In the genomic region with DNA sequence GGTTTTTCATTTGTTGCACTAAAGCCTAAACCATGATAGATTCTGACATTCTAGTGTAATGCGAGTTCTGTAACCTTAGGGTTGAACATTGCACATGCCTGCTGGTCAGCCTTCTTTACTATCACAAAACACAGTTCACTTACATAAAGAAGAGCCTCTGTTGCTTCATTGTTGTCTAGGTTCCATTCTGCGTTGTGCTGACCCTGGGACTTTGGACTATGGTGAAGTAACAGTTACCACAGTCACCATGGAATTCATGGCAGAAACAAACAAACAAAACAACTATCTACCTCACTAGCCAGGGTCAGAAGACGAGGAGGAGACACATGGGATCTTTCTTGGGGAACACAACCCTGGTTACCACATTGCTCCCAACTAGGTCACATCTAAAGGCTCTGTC, we compare ENCODE assay signal across 26 mouse cellular contexts.
DNase-seq lines count a peak whose midpoint lies in the region; ATAC-seq and TF ChIP-seq lines count a peak whose summit lies in the region.
"Had no signal": no experiment of that assay in that cellular context is flagged by ENCODE, and none has a peak within 500 bp of the region (broad histone marks: within the 10 kb centered on the region; RNA-seq: fewer than 3 reads in every experiment).

No protein-coding gene starts in this region.

- H3K27ac ChIP-seq in intestine, postnatal 0 days (ENCODE audit: low read depth, low read length) = no peak overlapping the region
- H3K27ac ChIP-seq in intestine, embryonic 16.5 days (ENCODE audit: low read length) = no peak overlapping the region
- H3K27ac ChIP-seq in liver, postnatal 0 days (ENCODE audit: low read depth) = 0 out of 2 replicates have a peak overlapping the region, but pooled peaks have one; percentile 32
- H3K27ac ChIP-seq in liver, embryonic 11.5 days (ENCODE audit: low read depth, low read length) = no peak overlapping the region
- no peak overlapping the region for H3K27ac ChIP-seq in neural tube, embryonic 15.5 days (replicated peaks)
- H3K27ac ChIP-seq: embryonic facial prominence, embryonic 12.5 days; embryonic facial prominence, embryonic 15.5 days; gastrocnemius, adult 2 months; heart, embryonic 15.5 days; hindbrain, embryonic 10.5 days; hindbrain, embryonic 13.5 days had no signal

- TF ChIP-seq CTCF in intestine, postnatal 0 days (IDR thresholded peaks at IDR 0.05; ENCODE audit: low read depth) = no peak
- no peak for TF ChIP-seq CTCF in liver, postnatal 0 days (IDR thresholded peaks at IDR 0.05; ENCODE audit: low read depth)

- no peaks in the 10 kb centered on the region for H3K36me3 ChIP-seq in intestine, postnatal 0 days (ENCODE audit: control insufficient read depth, insufficient read depth)
- H3K36me3 ChIP-seq in intestine, embryonic 16.5 days (ENCODE audit: control insufficient read depth, insufficient read depth, low read length) = no peaks in the 10 kb centered on the region
- no peaks in the 10 kb centered on the region for H3K36me3 ChIP-seq in liver, postnatal 0 days (replicated peaks; ENCODE audit: insufficient read depth, low read length)
- no peaks in the 10 kb centered on the region for H3K36me3 ChIP-seq in liver, embryonic 11.5 days (ENCODE audit: control insufficient read depth, insufficient read depth, low read length)
- no peaks in the 10 kb centered on the region for H3K36me3 ChIP-seq in neural tube, embryonic 15.5 days
- H3K36me3 ChIP-seq: embryonic facial prominence, embryonic 12.5 days; embryonic facial prominence, embryonic 15.5 days; heart, embryonic 12.5 days; heart, embryonic 15.5 days; hindbrain, embryonic 10.5 days; hindbrain, embryonic 13.5 days had no signal

- H3K4me1 ChIP-seq in intestine, postnatal 0 days (replicated peaks; ENCODE audit: control insufficient read depth, insufficient read depth, low read length) = no peaks in the 10 kb centered on the region
- H3K4me1 ChIP-seq in intestine, embryonic 16.5 days (ENCODE audit: control insufficient read depth, insufficient read depth, low read length) = no peaks in the 10 kb centered on the region
- H3K4me1 ChIP-seq in liver, postnatal 0 days (ENCODE audit: insufficient read depth) = no peaks in the 10 kb centered on the region; the same call in 1 of the 2 replicates
- no peaks in the 10 kb centered on the region; the same call in 1 of the 2 replicates for H3K4me1 ChIP-seq in liver, embryonic 11.5 days (replicated peaks; ENCODE audit: control insufficient read depth, insufficient read depth, low read length)
- H3K4me1 ChIP-seq in neural tube, embryonic 15.5 days = peaks cover 12% of the 10 kb centered on the region

- no peak overlapping the region for H3K9ac ChIP-seq in intestine, postnatal 0 days (ENCODE audit: low read depth, low read length)
- no peak overlapping the region for H3K9ac ChIP-seq in intestine, embryonic 16.5 days (ENCODE audit: low read depth, low read length)
- no peak overlapping the region for H3K9ac ChIP-seq in liver, postnatal 0 days (replicated peaks)
- H3K9ac ChIP-seq in liver, embryonic 11.5 days (ENCODE audit: low read depth, low read length) = no peak overlapping the region
- H3K9ac ChIP-seq in neural tube, embryonic 15.5 days (replicated peaks) = no peak overlapping the region
- H3K9ac ChIP-seq: embryonic facial prominence, embryonic 12.5 days; embryonic facial prominence, embryonic 15.5 days; forebrain, postnatal 0 days; heart, embryonic 12.5 days; heart, embryonic 15.5 days; hindbrain, embryonic 13.5 days had no signal

- 62% methylated on average over 3 of the region's 3 CpGs for WGBS in intestine, postnatal 0 days
- 85% methylated on average over 3 of the region's 3 CpGs for WGBS in intestine, embryonic 16.5 days
- WGBS in liver, postnatal 0 days (ENCODE audit: insufficient replicate concordance) = 58% methylated on average over 3 of the region's 3 CpGs
- 83% methylated on average over 3 of the region's 3 CpGs for WGBS in liver, embryonic 11.5 days
- WGBS in neural tube, embryonic 15.5 days = 87% methylated on average over 3 of the region's 3 CpGs

- no peaks in the 10 kb centered on the region for H3K9me3 ChIP-seq in intestine, postnatal 0 days (ENCODE audit: control insufficient read depth)
- no peaks in the 10 kb centered on the region for H3K9me3 ChIP-seq in intestine, embryonic 16.5 days (ENCODE audit: control insufficient read depth, low read length)
- H3K9me3 ChIP-seq in liver, postnatal 0 days (ENCODE audit: low read length) = no peaks in the 10 kb centered on the region
- no peaks in the 10 kb centered on the region for H3K9me3 ChIP-seq in liver, embryonic 11.5 days (ENCODE audit: control insufficient read depth, low read length)
- no peaks in the 10 kb centered on the region for H3K9me3 ChIP-seq in neural tube, embryonic 15.5 days (replicated peaks)
- H3K9me3 ChIP-seq: embryonic facial prominence, embryonic 12.5 days; embryonic facial prominence, embryonic 15.5 days; heart, embryonic 12.5 days; heart, embryonic 15.5 days; hindbrain, embryonic 10.5 days; hindbrain, embryonic 13.5 days had no signal

- H3K4me3 ChIP-seq in intestine, postnatal 0 days (ENCODE audit: low read depth, low read length) = no peak overlapping the region
- H3K4me3 ChIP-seq in intestine, embryonic 16.5 days (ENCODE audit: low read length) = no peak overlapping the region
- no peak overlapping the region for H3K4me3 ChIP-seq in liver, postnatal 0 days (ENCODE audit: low read depth, low read length)
- no peak overlapping the region for H3K4me3 ChIP-seq in liver, embryonic 11.5 days (ENCODE audit: low read depth, low read length)
- no peak overlapping the region for H3K4me3 ChIP-seq in neural tube, embryonic 15.5 days (replicated peaks)
- H3K4me3 ChIP-seq: embryonic facial prominence, embryonic 12.5 days; embryonic facial prominence, embryonic 15.5 days; gastrocnemius, adult 2 months; heart, embryonic 12.5 days; heart, embryonic 15.5 days; hindbrain, embryonic 10.5 days; hindbrain, embryonic 13.5 days had no signal

- DNase-seq in kidney, postnatal 36 days = peak; percentile 24 to 29
- DNase-seq in kidney, postnatal 25 days = no peak
- DNase-seq in liver, postnatal 0 days = peak; percentile 19
- no peak for DNase-seq in liver, embryonic 11.5 days (ENCODE audit: low spot score)
- DNase-seq: adrenal gland, adult 8-10 months; adrenal gland, postnatal 25 days; cerebellum, adult 18-20 months; cerebellum, adult 9-10 months; cerebellum, postnatal 25 days; forebrain, postnatal 0 days; gastrocnemius, adult 2 months; gastrocnemius, postnatal 14 days; heart, postnatal 10 days; heart, postnatal 36 days had no signal

- peak; percentile 68; the same call in 1 of the 2 replicates for ATAC-seq in intestine, postnatal 0 days
- no peak for ATAC-seq in intestine, embryonic 16.5 days
- peak; percentile 89 for ATAC-seq in liver, postnatal 0 days
- no peak for ATAC-seq in liver, embryonic 11.5 days (replicated peaks; ENCODE audit: low FRiP score)
- ATAC-seq in megakaryocyte, adult 5-6 weeks (ENCODE audit: poor library complexity, severe bottlenecking) = peak; percentile 45
- no peak for ATAC-seq in neural tube, embryonic 15.5 days (ENCODE audit: low FRiP score)
- ATAC-seq: activated CD4-positive, CD25-positive, alpha-beta regulatory T cell, adult 4 months; forebrain, embryonic 14.5 days; forebrain, postnatal 0 days had no signal

- TF ChIP-seq EP300 in liver, postnatal 0 days (IDR thresholded peaks at IDR 0.05; ENCODE audit: low read depth) = no peak

- no peak overlapping the region for H3K4me2 ChIP-seq in intestine, postnatal 0 days (replicated peaks; ENCODE audit: low read depth)
- no peak overlapping the region for H3K4me2 ChIP-seq in intestine, embryonic 16.5 days (ENCODE audit: low read depth, low read length)
- no peak overlapping the region for H3K4me2 ChIP-seq in liver, postnatal 0 days (ENCODE audit: low read depth, low read length)
- H3K4me2 ChIP-seq in liver, embryonic 11.5 days = no peak overlapping the region
- H3K4me2 ChIP-seq in neural tube, embryonic 15.5 days = no peak overlapping the region
- H3K4me2 ChIP-seq: embryonic facial prominence, embryonic 12.5 days; embryonic facial prominence, embryonic 15.5 days; heart, embryonic 12.5 days; heart, embryonic 15.5 days; hindbrain, embryonic 13.5 days had no signal

- no peaks in the 10 kb centered on the region for H3K27me3 ChIP-seq in intestine, postnatal 0 days (replicated peaks; ENCODE audit: control insufficient read depth, insufficient read depth, low read length)
- H3K27me3 ChIP-seq in intestine, embryonic 16.5 days (replicated peaks; ENCODE audit: control insufficient read depth, insufficient read depth, low read length) = no peaks in the 10 kb centered on the region
- H3K27me3 ChIP-seq in liver, postnatal 0 days (ENCODE audit: insufficient read depth, low read length) = no peaks in the 10 kb centered on the region
- no peaks in the 10 kb centered on the region for H3K27me3 ChIP-seq in liver, embryonic 11.5 days (replicated peaks; ENCODE audit: control insufficient read depth, insufficient read depth, low read length)
- H3K27me3 ChIP-seq in neural tube, embryonic 15.5 days (replicated peaks) = no peaks in the 10 kb centered on the region
- H3K27me3 ChIP-seq: embryonic facial prominence, embryonic 12.5 days; embryonic facial prominence, embryonic 15.5 days; heart, embryonic 12.5 days; heart, embryonic 15.5 days; hindbrain, embryonic 13.5 days had no signal

Comparison
In these comparisons a context has a peak if more than half of its experiments do, and no peak if none do; other contexts are left out.
1. ATAC-seq: peak in intestine, postnatal 0 days (single experiment), liver, postnatal 0 days (single experiment) and megakaryocyte, adult 5-6 weeks (single experiment); none in intestine, embryonic 16.5 days (single experiment), liver, embryonic 11.5 days (single experiment) and neural tube, embryonic 15.5 days (single experiment).
2. DNase-seq: peak in kidney, postnatal 36 days (2 of 2) and liver, postnatal 0 days (single experiment); none in kidney, postnatal 25 days (0 of 2) and liver, embryonic 11.5 days (single experiment).